ENCODE assay signal across 9 mouse cellular contexts in genomic region chr6:140732971-140733640, GRCm38 (mm10). TPM values are rescaled to one million over a fixed set of nuclear protein-coding genes. Genes with fewer than 3 reads are reported as not detected.
A peak's percentile ranks its signal among the peaks of the same experiment; 100 is the strongest.
DNase-seq lines count a peak whose midpoint lies in the region; ATAC-seq and TF ChIP-seq lines count a peak whose summit lies in the region.
"Had no signal": no experiment of that assay in that cellular context is flagged by ENCODE, and none has a peak within 500 bp of the region (broad histone marks: within the 10 kb centered on the region; RNA-seq: fewer than 3 reads in every experiment).

No protein-coding gene starts in this region.

- no peak overlapping the region for H3K27ac ChIP-seq in kidney, adult 2 months (ENCODE audit: insufficient read depth, low read depth, low read length)
- no peak overlapping the region for H3K27ac ChIP-seq in hindbrain, embryonic 11.5 days (ENCODE audit: low read depth, low read length)
- no peak overlapping the region for H3K27ac ChIP-seq in midbrain, embryonic 11.5 days (ENCODE audit: low read depth, low read length)

- peak overlapping the region; percentile 37 for H3K4me2 ChIP-seq in hindbrain, embryonic 11.5 days (replicated peaks; ENCODE audit: low read depth, low read length)
- peak overlapping the region; percentile 48 for H3K4me2 ChIP-seq in midbrain, embryonic 11.5 days

- no peaks in the 10 kb centered on the region for H3K27me3 ChIP-seq in kidney, adult 2 months (replicated peaks; ENCODE audit: control insufficient read depth, insufficient read depth, low read length)
- peaks cover 2% of the 10 kb centered on the region; the same call in 1 of the 2 replicates for H3K27me3 ChIP-seq in hindbrain, embryonic 11.5 days (ENCODE audit: control insufficient read depth, insufficient read depth, low read length)
- H3K27me3 ChIP-seq in midbrain, embryonic 11.5 days (ENCODE audit: control insufficient read depth, insufficient read depth, low read length): no peaks in the 10 kb centered on the region

- peak; percentile 57; the same call in 1 of the 2 replicates for ATAC-seq in hindbrain, embryonic 11.5 days (ENCODE audit: low FRiP score)
- peak; percentile 64; the same call in 1 of the 2 replicates for ATAC-seq in midbrain, embryonic 11.5 days (ENCODE audit: low FRiP score)
- ATAC-seq in megakaryocyte-erythroid progenitor cell, adult 5-6 weeks (replicated peaks; ENCODE audit: low FRiP score, low TSS enrichment, poor library complexity, severe bottlenecking): no peak

- WGBS in kidney, adult 2 months: 42% methylated on average over 10 of the region's 10 CpGs
- WGBS in hindbrain, embryonic 11.5 days: 42% methylated on average over 10 of the region's 10 CpGs
- 34% methylated on average over 10 of the region's 10 CpGs for WGBS in midbrain, embryonic 11.5 days

- DNase-seq in kidney, adult 2 months: no peak
- no peak for DNase-seq in kidney, adult 8-10 months
- DNase-seq in brain, embryonic 14.5 days (ENCODE audit: low read depth): peak; percentile 65
- DNase-seq in hindbrain, embryonic 11.5 days (ENCODE audit: low spot score): peak; percentile 48
- DNase-seq in midbrain, embryonic 11.5 days (ENCODE audit: low spot score, missing footprints): peak; percentile 92
- DNase-seq in adrenal gland, postnatal 10 days: no peak
- no peak for DNase-seq in kidney, adult 18-20 months

- peak overlapping the region; percentile 15; the same call in 1 of the 2 replicates for H3K9ac ChIP-seq in hindbrain, embryonic 11.5 days (ENCODE audit: low read depth, low read length)
- H3K9ac ChIP-seq in midbrain, embryonic 11.5 days (ENCODE audit: low read length): peak overlapping the region; percentile 58

- TF ChIP-seq CTCF in kidney, adult 2 months (conservative IDR thresholded peaks at IDR 0.05; ENCODE audit: insufficient read depth, insufficient read length, low read depth, low read length): no peak
- no peak for TF ChIP-seq CTCF in brain, embryonic 14.5 days (IDR thresholded peaks at IDR 0.05; ENCODE audit: borderline replicate concordance, extremely low read depth, insufficient read depth, insufficient read length)

- 0 out of 2 replicates have a peak overlapping the region, but pooled peaks have one; percentile 1 for H3K4me3 ChIP-seq in kidney, adult 2 months (ENCODE audit: insufficient read depth, low read depth, low read length)
- peak overlapping the region; percentile 15; the same call in 1 of the 2 replicates for H3K4me3 ChIP-seq in hindbrain, embryonic 11.5 days (ENCODE audit: low read depth, low read length)
- peak overlapping the region; percentile 29 for H3K4me3 ChIP-seq in midbrain, embryonic 11.5 days (ENCODE audit: low read depth, low read length)

- TF ChIP-seq POLR2A in kidney, adult 2 months (IDR thresholded peaks at IDR 0.05; ENCODE audit: low read depth, low read length): no peak
- TF ChIP-seq POLR2A in brain, embryonic 14.5 days (IDR thresholded peaks at IDR 0.05; ENCODE audit: borderline replicate concordance, extremely low read depth, insufficient read depth, insufficient read length, poor library complexity, severe bottlenecking): no peak

- H3K4me1 ChIP-seq in kidney, adult 2 months (ENCODE audit: control insufficient read depth, insufficient read depth, low read length): no peaks in the 10 kb centered on the region
- H3K4me1 ChIP-seq in hindbrain, embryonic 11.5 days (replicated peaks; ENCODE audit: control insufficient read depth, insufficient read depth, low read length): no peaks in the 10 kb centered on the region
- H3K4me1 ChIP-seq in midbrain, embryonic 11.5 days (ENCODE audit: control insufficient read depth, insufficient read depth, low read length): peaks cover 4% of the 10 kb centered on the region; the same call in 1 of the 2 replicates

- no peaks in the 10 kb centered on the region for H3K36me3 ChIP-seq in kidney, adult 2 months (ENCODE audit: control insufficient read depth, insufficient read depth, low read length)
- H3K36me3 ChIP-seq in hindbrain, embryonic 11.5 days (ENCODE audit: control insufficient read depth, insufficient read depth, low read length): no peaks in the 10 kb centered on the region
- no peaks in the 10 kb centered on the region for H3K36me3 ChIP-seq in midbrain, embryonic 11.5 days (ENCODE audit: control insufficient read depth, insufficient read depth, low read length)

- no peaks in the 10 kb centered on the region for H3K9me3 ChIP-seq in hindbrain, embryonic 11.5 days (ENCODE audit: control insufficient read depth, low read length)
- no peaks in the 10 kb centered on the region for H3K9me3 ChIP-seq in midbrain, embryonic 11.5 days (ENCODE audit: control insufficient read depth, low read length)

RNA-seq across cellular contexts. Expression of gene Gm11077, which starts 4.0 kb away (rescaled TPM):
- not detected in 2 replicates for polyA plus RNA-seq in kidney, adult 2 months (2012; rRNA removed)
- polyA plus RNA-seq in brain, embryonic 14.5 days (2012; rRNA removed): not detected in 2 replicates
- not detected in 2 replicates for polyA plus RNA-seq in hindbrain, embryonic 11.5 days (2014; fragmentation: Nextera tagmentation; extraction: Ambion mirVana)
- not detected in 2 replicates for polyA plus RNA-seq in midbrain, embryonic 11.5 days (2014; fragmentation: Nextera tagmentation; extraction: Ambion mirVana)
- total RNA-seq in adrenal gland, postnatal 10 days (2021): not detected
- not detected in 2 replicates for total RNA-seq in megakaryocyte-erythroid progenitor cell, adult 5-6 weeks (2014; fragmentation: Nextera tagmentation)
- not detected in 2 replicates for total RNA-seq in megakaryocyte-erythroid progenitor cell, adult 5-6 weeks (2017)
- total RNA-seq: MEL had no signal

Comparison
In these comparisons a context has a peak if more than half of its experiments do, and no peak if none do; other contexts are left out.
1. DNase-seq: peak in brain, embryonic 14.5 days (single experiment), hindbrain, embryonic 11.5 days (single experiment) and midbrain, embryonic 11.5 days (single experiment); none in kidney, adult 2 months (single experiment), kidney, adult 8-10 months (0 of 2), adrenal gland, postnatal 10 days (single experiment) and kidney, adult 18-20 months (single experiment).
2. Peak in every context shown above with its lines, with median percentiles within 50 percentile points of each other: H3K4me3 ChIP-seq.